Mouse (Mus musculus) adrenal gland, adult (tissue): ENCODE results near the gene Olr1.
"Not testable (repeated sequence)": the region's sequence is repeated elsewhere in the genome, so short reads cannot be mapped to it uniquely, and the experiment has no call there.

ENCODE experiments used
- DNase-seq, 2 experiments: peaks; one replicate each; pipeline ENCODE4 v3.0.0; 2022 to 2023; ENCODE audit warnings: low spot score in 1 of 2; ENCODE audit not compliant: inconsistent age in 2 of 2

Gene Olr1

GRCm38 (mm10) chr6:129512868-129513267 is 5.9 kb upstream of the Olr1 start:
- no peak for DNase-seq

GRCm38 (mm10) chr6:129512367-129512766 is 5.4 kb upstream of the Olr1 start, which contains the start of gene Tmem52b:
Tmem52b (plus strand) TSS chr6:129512555.
- DNase-seq: no peak

- no peak for DNase-seq
Measured at GRCm38 (mm10) chr6:129510120-129510911, 3.4 kb upstream of the Olr1 start.

GRCm38 (mm10) chr6:129503471-129503870 is 3.5 kb downstream of the Olr1 start:
- no peak for DNase-seq

GRCm38 (mm10) chr6:129499516-129499915 is 7.4 kb downstream of the Olr1 start:
- DNase-seq: not testable (repeated sequence)

- no peak for DNase-seq
Measured at GRCm38 (mm10) chr6:129497345-129498218, 9.4 kb downstream of the Olr1 start.

- no peak for DNase-seq
Measured at GRCm38 (mm10) chr6:129494924-129495323, 12.0 kb downstream of the Olr1 start.

GRCm38 (mm10) chr6:129480089-129480958 is 26.6 kb downstream of the Olr1 start:
- no peak for DNase-seq

- DNase-seq: peak in 1 of 2 experiments; percentile 67
Measured at GRCm38 (mm10) chr6:129476404-129477126, 30.4 kb downstream of the Olr1 start.

- no peak for DNase-seq
Measured at GRCm38 (mm10) chr6:129472627-129473026, 34.3 kb downstream of the Olr1 start.

- no peak for DNase-seq
Measured at GRCm38 (mm10) chr6:129471386-129471785, 35.6 kb downstream of the Olr1 start.

GRCm38 (mm10) chr6:129451411-129452039 is 55.4 kb downstream of the Olr1 start, which contains the start of gene Clec1a:
Clec1a (minus strand) TSS chr6:129452000.
- peak; percentile 37 to 63 for DNase-seq

GRCm38 (mm10) chr6:129449743-129450142 is 57.2 kb downstream of the Olr1 start:
- DNase-seq: no peak

- no peak for DNase-seq
Measured at GRCm38 (mm10) chr6:129438033-129438432, 68.9 kb downstream of the Olr1 start.

GRCm38 (mm10) chr6:129436025-129436424 is 70.9 kb downstream of the Olr1 start:
- no peak for DNase-seq
